Mouse (Mus musculus): ENCODE results near the gene Acbd6. TPM values are rescaled to one million over a fixed set of nuclear protein-coding genes. Genes with fewer than 3 reads are reported as not detected.
A peak's percentile ranks its signal among the peaks of the same experiment; 100 is the strongest.

Gene Acbd6
- polyA plus RNA-seq, 1 experiment, result 68.3 TPM

- Histone ChIP-seq H3K4me1 (ENCODE audit: control insufficient read depth, insufficient read depth, insufficient read length, low read length) (no peaks in the 10 kb centered on the region), H3K27ac (replicated peaks; ENCODE audit: low read depth, low read length) (no peak overlapping the region), H3K4me3 (ENCODE audit: insufficient read depth, low read depth, low read length) (no peak overlapping the region)
These were observed 24.9 kb upstream of the Acbd6 start for GRCm38 (mm10) chr1:155532833-155533688.

- Histone ChIP-seq H3K4me1 (ENCODE audit: control insufficient read depth, insufficient read depth, insufficient read length, low read length) (no peaks in the 10 kb centered on the region), H3K27ac (replicated peaks; ENCODE audit: low read depth, low read length) (no peak overlapping the region)
These were observed 24.3 kb upstream of the Acbd6 start for GRCm38 (mm10) chr1:155533689-155533965.

GRCm38 (mm10) chr1:155537005-155537642, 20.8 kb upstream of the Acbd6 start:
- Histone ChIP-seq H3K27ac (replicated peaks; ENCODE audit: low read depth, low read length) (no peak overlapping the region), H3K4me3 (ENCODE audit: insufficient read depth, low read depth, low read length) (no peak overlapping the region), H3K4me1 (ENCODE audit: control insufficient read depth, insufficient read depth, insufficient read length, low read length) (no peaks in the 10 kb centered on the region)

More at GRCm38 (mm10) chr1:155533689-155533965, 24.3 kb upstream of the Acbd6 start:
- H3K4me3 ChIP-seq (ENCODE audit: insufficient read depth, low read depth, low read length), result no peak overlapping the region

- Histone ChIP-seq H3K4me1 (ENCODE audit: control insufficient read depth, insufficient read depth, insufficient read length, low read length) (no peaks in the 10 kb centered on the region), H3K4me3 (ENCODE audit: insufficient read depth, low read depth, low read length) (no peak overlapping the region), H3K27ac (replicated peaks; ENCODE audit: low read depth, low read length) (no peak overlapping the region)
These were observed 19.9 kb upstream of the Acbd6 start for GRCm38 (mm10) chr1:155538006-155538405.

GRCm38 (mm10) chr1:155557642-155558011, 293 bp upstream of the Acbd6 start:
- peaks cover 9% of the 10 kb centered on the region; the same call in 1 of the 2 replicates for H3K4me1 ChIP-seq (ENCODE audit: control insufficient read depth, insufficient read depth, insufficient read length, low read length)
- peak overlapping the region; percentile 97 for H3K4me3 ChIP-seq (ENCODE audit: insufficient read depth, low read depth, low read length)
- H3K27ac ChIP-seq (replicated peaks; ENCODE audit: low read depth, low read length), result peak overlapping the region; percentile 69

GRCm38 (mm10) chr1:155560021-155560420, 2.1 kb downstream of the Acbd6 start:
- no peak overlapping the region for H3K27ac ChIP-seq (replicated peaks; ENCODE audit: low read depth, low read length)
- peaks cover 9% of the 10 kb centered on the region; the same call in 1 of the 2 replicates for H3K4me1 ChIP-seq (ENCODE audit: control insufficient read depth, insufficient read depth, insufficient read length, low read length)
- H3K4me3 ChIP-seq (ENCODE audit: insufficient read depth, low read depth, low read length), result no peak overlapping the region

- Histone ChIP-seq H3K4me1 (ENCODE audit: control insufficient read depth, insufficient read depth, insufficient read length, low read length) (peaks cover 9% of the 10 kb centered on the region; the same call in 1 of the 2 replicates), H3K27ac (replicated peaks; ENCODE audit: low read depth, low read length) (no peak overlapping the region), H3K4me3 (ENCODE audit: insufficient read depth, low read depth, low read length) (no peak overlapping the region)
These were observed 2.8 kb downstream of the Acbd6 start for GRCm38 (mm10) chr1:155560678-155561077.

GRCm38 (mm10) chr1:155562206-155562605, 4.3 kb downstream of the Acbd6 start:
- no peak overlapping the region for H3K27ac ChIP-seq (replicated peaks; ENCODE audit: low read depth, low read length)
- H3K4me3 ChIP-seq (ENCODE audit: insufficient read depth, low read depth, low read length), result no peak overlapping the region
- H3K4me1 ChIP-seq (ENCODE audit: control insufficient read depth, insufficient read depth, insufficient read length, low read length), result peaks cover 9% of the 10 kb centered on the region; the same call in 1 of the 2 replicates

- H3K4me1 ChIP-seq (ENCODE audit: control insufficient read depth, insufficient read depth, insufficient read length, low read length), result peaks cover 3% of the 10 kb centered on the region; the same call in 1 of the 2 replicates
- no peak overlapping the region for H3K27ac ChIP-seq (replicated peaks; ENCODE audit: low read depth, low read length)
- no peak overlapping the region for H3K4me3 ChIP-seq (ENCODE audit: insufficient read depth, low read depth, low read length)
These were observed 6.8 kb downstream of the Acbd6 start for GRCm38 (mm10) chr1:155564741-155565140.

- no peak overlapping the region for H3K4me3 ChIP-seq (ENCODE audit: insufficient read depth, low read depth, low read length)
- no peaks in the 10 kb centered on the region for H3K4me1 ChIP-seq (ENCODE audit: control insufficient read depth, insufficient read depth, insufficient read length, low read length)
- no peak overlapping the region for H3K27ac ChIP-seq (replicated peaks; ENCODE audit: low read depth, low read length)
These were observed 10.2 kb downstream of the Acbd6 start for GRCm38 (mm10) chr1:155568133-155568532.

GRCm38 (mm10) chr1:155569340-155569739, 11.4 kb downstream of the Acbd6 start:
- H3K4me3 ChIP-seq (ENCODE audit: insufficient read depth, low read depth, low read length), result no peak overlapping the region
- H3K4me1 ChIP-seq (ENCODE audit: control insufficient read depth, insufficient read depth, insufficient read length, low read length), result no peaks in the 10 kb centered on the region
- no peak overlapping the region for H3K27ac ChIP-seq (replicated peaks; ENCODE audit: low read depth, low read length)

GRCm38 (mm10) chr1:155574966-155575673, 17.2 kb downstream of the Acbd6 start:
- Histone ChIP-seq H3K4me1 (ENCODE audit: control insufficient read depth, insufficient read depth, insufficient read length, low read length) (no peaks in the 10 kb centered on the region), H3K27ac (replicated peaks; ENCODE audit: low read depth, low read length) (no peak overlapping the region), H3K4me3 (ENCODE audit: insufficient read depth, low read depth, low read length) (no peak overlapping the region)

- no peak overlapping the region for H3K4me3 ChIP-seq (ENCODE audit: insufficient read depth, low read depth, low read length)
- no peak overlapping the region for H3K27ac ChIP-seq (replicated peaks; ENCODE audit: low read depth, low read length)
- H3K4me1 ChIP-seq (ENCODE audit: control insufficient read depth, insufficient read depth, insufficient read length, low read length), result no peaks in the 10 kb centered on the region
These were observed 18.5 kb downstream of the Acbd6 start for GRCm38 (mm10) chr1:155576432-155576831.

GRCm38 (mm10) chr1:155577316-155577715, 19.4 kb downstream of the Acbd6 start:
- Histone ChIP-seq H3K4me1 (ENCODE audit: control insufficient read depth, insufficient read depth, insufficient read length, low read length) (no peaks in the 10 kb centered on the region), H3K4me3 (ENCODE audit: insufficient read depth, low read depth, low read length) (no peak overlapping the region), H3K27ac (replicated peaks; ENCODE audit: low read depth, low read length) (no peak overlapping the region)

- H3K4me3 ChIP-seq (ENCODE audit: insufficient read depth, low read depth, low read length), result no peak overlapping the region
- H3K4me1 ChIP-seq (ENCODE audit: control insufficient read depth, insufficient read depth, insufficient read length, low read length), result no peaks in the 10 kb centered on the region
- H3K27ac ChIP-seq (replicated peaks; ENCODE audit: low read depth, low read length), result no peak overlapping the region
These were observed 30.0 kb downstream of the Acbd6 start for GRCm38 (mm10) chr1:155587961-155588360.

Data from brown adipose tissue, adult 24 weeks (tissue).